Mouse (Mus musculus) midbrain, embryonic 13.5 days (tissue): ENCODE data around the gene Syne4. TPM values are rescaled to one million over a fixed set of nuclear protein-coding genes. Genes with fewer than 3 reads are reported as not detected.

Experiments used
- ATAC-seq: fragments of 200-750 bp; cut with Nextera tagmentation; 2 replicates; pipeline ENCODE4 v1.8.0; 2017; ENCODE audit warnings: mild to moderate bottlenecking, moderate TSS enrichment, moderate library complexity
- H3K27ac ChIP-seq: fragments of 300-500 bp; sonication (generic); 2 replicates; pipeline ENCODE4 v1.5.1; 2015; ENCODE audit warnings: inconsistent platforms, mild to moderate bottlenecking, moderate library complexity
- H3K27me3 ChIP-seq: fragments of 300-500 bp; sonication (generic); 2 replicates; pipeline ENCODE4 v1.6.1; 2015; ENCODE audit warnings: mild to moderate bottlenecking, inconsistent platforms
- H3K36me3 ChIP-seq: fragments of 300-500 bp; sonication (generic); 2 replicates; pipeline ENCODE4 v1.6.1; 2015; ENCODE audit warnings: mild to moderate bottlenecking, inconsistent platforms
- H3K4me1 ChIP-seq: fragments of 300-500 bp; sonication (generic); replicated peaks from 2 replicates; pipeline ENCODE4 v1.6.1; 2015; ENCODE audit warnings: inconsistent platforms
- H3K4me2 ChIP-seq: fragments of 300-500 bp; sonication (generic); replicated peaks from 2 replicates; pipeline ENCODE4 v1.6.1; 2015; ENCODE audit warnings: moderate library complexity, mild to moderate bottlenecking, inconsistent platforms
- H3K4me3 ChIP-seq: fragments of 300-500 bp; sonication (generic); replicated peaks from 2 replicates; pipeline ENCODE4 v1.5.1; 2015; ENCODE audit warnings: mild to moderate bottlenecking, inconsistent platforms
- H3K9ac ChIP-seq: fragments of 300-500 bp; sonication (generic); replicated peaks from 2 replicates; pipeline ENCODE4 v1.6.1; 2015; ENCODE audit warnings: mild to moderate bottlenecking, inconsistent platforms
- H3K9me3 ChIP-seq: fragments of 300-500 bp; sonication (generic); 2 replicates; pipeline ENCODE4 v1.6.1; 2016; ENCODE audit warnings: mild to moderate bottlenecking, inconsistent platforms
- WGBS: fragments of 180-500 bp; shearing (Covaris S2); methylation state at CpG from one replicate; pipeline ENCODE4 v1.1.7; 2015; 5-methylcytosine and 5-hydroxymethylcytosine counted together
- polyA plus RNA-seq: library from polyadenylated mRNA; unstranded; fragments of >200 nt; fragmentation: Nextera tagmentation; extraction: Ambion mirVana; gene quantifications from 2 replicates; pipeline ENCODE4 v1.2.1, GENCODE M21; 2015

Gene Syne4
- polyA plus RNA-seq, 1 experiment from 2014 or later: 10.8 TPM

- ATAC-seq: peak; percentile 63
Observed at GRCm38 (mm10) chr7:30363344-30363738, 48.7 kb downstream of the Syne4 start.

GRCm38 (mm10) chr7:30367466-30367865 lies 52.9 kb downstream of the Syne4 start:
- Histone ChIP-seq H3K27me3 (peaks cover 8% of the 10 kb centered on the region), H3K4me1 (peaks cover 9% of the 10 kb centered on the region), H3K9ac (0 out of 2 replicates have a peak overlapping the region, but pooled peaks have one; percentile 1), H3K4me3 (no peak overlapping the region), H3K4me2 (no peak overlapping the region), H3K36me3 (no peaks in the 10 kb centered on the region), H3K27ac (no peak overlapping the region), H3K9me3 (no peaks in the 10 kb centered on the region)
- ATAC-seq: no peak
- 81% methylated on average over 2 of the region's 2 CpGs for WGBS

More at GRCm38 (mm10) chr7:30363344-30363738, 48.7 kb downstream of the Syne4 start:
- Histone ChIP-seq H3K4me1 (peaks cover 51% of the 10 kb centered on the region), H3K27me3 (peaks cover 8% of the 10 kb centered on the region), H3K27ac (no peak overlapping the region; the same call in 1 of the 2 replicates), H3K4me3 (peak overlapping the region; percentile 82), H3K36me3 (peaks cover 19% of the 10 kb centered on the region), H3K4me2 (peak overlapping the region; percentile 88), H3K9me3 (no peaks in the 10 kb centered on the region), H3K9ac (peak overlapping the region; percentile 96)
- 74% methylated on average over 6 of the region's 6 CpGs for WGBS

Other genes with a start within 250 kb of the Syne4 start
- gene Zfp82, start 241.9 kb upstream of the Syne4 start, polyA plus RNA-seq: 11.7 and 13.8 TPM in 2 replicates
- 1.1 and 4.4 TPM in 2 replicates for gene Gm26920, start 224.4 kb upstream of the Syne4 start, polyA plus RNA-seq
- 19.3 and 20.4 TPM in 2 replicates for gene Zfp566, start 224.3 kb upstream of the Syne4 start, polyA plus RNA-seq
- gene Zfp260, start 220.0 kb upstream of the Syne4 start, polyA plus RNA-seq: 112 and 115 TPM in 2 replicates
- 16.1 and 19.4 TPM in 2 replicates for gene Zfp382, start 192.9 kb upstream of the Syne4 start, polyA plus RNA-seq
- 18.9 and 22.8 TPM in 2 replicates for gene Zfp146, start 145.1 kb upstream of the Syne4 start, polyA plus RNA-seq
- 3.0 and 4.4 TPM in 2 replicates for gene Cox7a1, start 130.7 kb upstream of the Syne4 start, polyA plus RNA-seq
- 57.2 and 64.1 TPM in 2 replicates for gene Capns1, start 116.0 kb upstream of the Syne4 start, polyA plus RNA-seq
- 181 and 186 TPM in 2 replicates for gene Polr2i, start 82.9 kb upstream of the Syne4 start, polyA plus RNA-seq
- 359 and 362 TPM in 2 replicates for gene Tbcb, start 82.5 kb upstream of the Syne4 start, polyA plus RNA-seq
- not detected in 2 replicates for gene Ovol3, start 79.1 kb upstream of the Syne4 start, polyA plus RNA-seq
- gene Thap8, start 34.7 kb upstream of the Syne4 start, polyA plus RNA-seq: 0.68 and 0.79 TPM in 2 replicates
- 5.9 and 6.4 TPM in 2 replicates for gene Wdr62, start 34.4 kb upstream of the Syne4 start, polyA plus RNA-seq
- 92.0 and 99.2 TPM in 2 replicates for gene Clip3, start 23.1 kb upstream of the Syne4 start, polyA plus RNA-seq
- 128 and 132 TPM in 2 replicates for gene Alkbh6, start 6.1 kb upstream of the Syne4 start, polyA plus RNA-seq
- gene E130208F15Rik, start 6.9 kb downstream of the Syne4 start, polyA plus RNA-seq: not detected in 2 replicates
- gene Sdhaf1, start 9.1 kb downstream of the Syne4 start, polyA plus RNA-seq: 21.2 and 23.6 TPM in 2 replicates
- gene Lrfn3, start 48.0 kb downstream of the Syne4 start, polyA plus RNA-seq: 11.4 and 13.0 TPM in 2 replicates
- gene Tyrobp, start 99.0 kb downstream of the Syne4 start, polyA plus RNA-seq: 21.0 and 23.8 TPM in 2 replicates
- gene Hcst, start 105.0 kb downstream of the Syne4 start, polyA plus RNA-seq: 0.54 TPM in 1 of 2 replicates, not detected in the other
- 1.2 and 1.3 TPM in 2 replicates for gene Nfkbid, start 106.9 kb downstream of the Syne4 start, polyA plus RNA-seq
- gene Aplp1, start 130.7 kb downstream of the Syne4 start, polyA plus RNA-seq: 521 and 559 TPM in 2 replicates
- 3.1 and 3.6 TPM in 2 replicates for gene Kirrel2, start 142.9 kb downstream of the Syne4 start, polyA plus RNA-seq
- gene Nphs1, start 143.5 kb downstream of the Syne4 start, polyA plus RNA-seq: 0.78 and 0.94 TPM in 2 replicates
- gene Prodh2, start 178.8 kb downstream of the Syne4 start, polyA plus RNA-seq: not detected in 2 replicates
- 106 and 114 TPM in 2 replicates for gene Arhgap33, start 220.3 kb downstream of the Syne4 start, polyA plus RNA-seq
- 5.7 and 6.6 TPM in 2 replicates for gene Hspb6, start 237.4 kb downstream of the Syne4 start, polyA plus RNA-seq
- 8.7 and 12.3 TPM in 2 replicates for gene Proser3, start 237.5 kb downstream of the Syne4 start, polyA plus RNA-seq
- 54.4 and 60.4 TPM in 2 replicates for gene Lin37, start 245.0 kb downstream of the Syne4 start, polyA plus RNA-seq
- 92.5 and 102 TPM in 2 replicates for gene U2af1l4, start 248.5 kb downstream of the Syne4 start, polyA plus RNA-seq
- 20.7 and 22.6 TPM in 2 replicates for gene Gm49396, start 248.5 kb downstream of the Syne4 start, polyA plus RNA-seq
- 131 and 133 TPM in 2 replicates for gene Psenen, start 248.8 kb downstream of the Syne4 start, polyA plus RNA-seq